Mouse (Mus musculus): ENCODE results near the gene Hand1.
"Not testable (repeated sequence)": the region's sequence is repeated elsewhere in the genome, so short reads cannot be mapped to it uniquely, and the experiment has no call there.

DNA sequence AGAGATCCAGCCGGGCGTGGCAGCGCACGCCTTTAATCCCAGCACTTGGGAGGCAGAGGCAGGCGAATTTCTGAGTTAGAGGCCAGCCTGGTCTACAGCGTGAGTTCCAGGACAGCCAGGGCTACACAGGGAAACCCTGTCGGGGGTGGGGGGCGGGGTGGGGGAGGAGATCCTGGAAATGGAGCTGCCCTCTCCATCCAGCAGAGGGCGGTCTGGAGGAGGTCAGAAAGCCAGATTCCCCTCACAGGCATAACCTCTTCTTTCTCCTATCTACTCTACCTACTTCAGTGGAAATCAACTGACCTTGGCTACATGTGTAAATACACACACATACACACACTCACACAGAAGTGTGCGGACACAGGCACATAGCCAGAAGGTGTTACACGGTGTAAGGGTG, 7.4 kb downstream of the Hand1 start:
- TF ChIP-seq POLR2A (IDR thresholded peaks at IDR 0.05; ENCODE audit: insufficient read length, low read depth); MAX (IDR thresholded peaks at IDR 0.05; ENCODE audit: low read depth): not testable (repeated sequence)
